Mouse (Mus musculus): ENCODE measurements around the gene Stox2.

DNA sequence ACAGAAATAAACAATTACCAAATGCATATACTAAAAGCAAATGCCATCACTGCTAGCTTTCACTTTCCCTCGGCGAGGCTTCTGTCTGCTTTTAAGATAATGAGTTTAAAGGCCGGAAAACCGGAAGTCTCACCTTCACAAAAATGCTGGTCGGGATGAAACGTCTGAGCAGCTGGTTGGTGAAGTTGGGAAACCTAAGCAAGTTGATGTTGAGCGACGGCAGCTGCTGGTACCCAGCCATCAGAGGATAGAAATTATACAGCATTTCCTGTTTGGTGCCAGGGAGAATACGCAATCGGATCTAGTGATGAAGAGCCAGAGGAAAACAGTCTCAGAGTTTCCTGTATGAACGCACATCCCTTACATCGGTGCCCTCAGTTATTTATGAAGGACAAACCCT, 46.9 kb upstream of the Stox2 start:
- TF ChIP-seq CTCF (IDR thresholded peaks at IDR 0.05; ENCODE audit: insufficient read depth, low read depth, low read length) = no peak
- no peak for TF ChIP-seq POLR2A (IDR thresholded peaks at IDR 0.05; ENCODE audit: insufficient read depth, low read depth, low read length)
